Mouse (Mus musculus) left cerebral cortex, postnatal 10 days (tissue): ENCODE results near the gene Tmed9. TPM values are rescaled to one million over a fixed set of nuclear protein-coding genes. Genes with fewer than 3 reads are reported as not detected.

Source experiments
- DNase-seq, 2 experiments: peaks; one replicate each; pipeline ENCODE4 v3.0.0; 2021 to 2022; ENCODE audit warnings: low spot score in 2 of 2, mixed read lengths in 1 of 2; ENCODE audit errors: extremely low spot score in 1 of 2
- intact Hi-C: fragments of 180-260 bp; cut with DNase I; formaldehyde crosslinking; loops from one replicate; pipeline ENCODE4 v1.15.1; 2025
- total RNA-seq, 2 experiments: library from RNA; stranded (reverse); gene quantifications; 2 replicates each; pipeline ENCODE4 v1.2.3; 2021

Tmed9 gene
- 100 to 1,000 TPM; 118 to 120 TPM for total RNA-seq

- intact Hi-C loops: no loop called here
- no peak for DNase-seq
These were observed at the start of gene Tmed9 for GRCm38 (mm10) chr13:55573432-55573831. TSS of gene Tmed9 (plus strand) at chr13:55573732.

- intact Hi-C loops: no loop called here
- no peak for DNase-seq
These were observed 49.5 kb upstream of the Tmed9 start for GRCm38 (mm10) chr13:55523951-55524600.

GRCm38 (mm10) chr13:55525733-55526553 lies 47.6 kb upstream of the Tmed9 start:
- no peak for DNase-seq
- intact Hi-C loops: no loop called here

GRCm38 (mm10) chr13:55527212-55527611 lies 46.3 kb upstream of the Tmed9 start:
- DNase-seq: no peak
- intact Hi-C loops: no loop called here

GRCm38 (mm10) chr13:55527834-55528772 lies 45.4 kb upstream of the Tmed9 start:
- intact Hi-C loops: no loop called here
- DNase-seq: no peak

GRCm38 (mm10) chr13:55529198-55529915 lies 44.2 kb upstream of the Tmed9 start, which contains the start of gene Dok3:
TSS of gene Dok3 (minus strand) at chr13:55529296.
- intact Hi-C loops: no loop called here
- DNase-seq: no peak

- DNase-seq: no peak
- intact Hi-C loops: no loop called here
These were observed 38.3 kb upstream of the Tmed9 start for GRCm38 (mm10) chr13:55535191-55535590.

GRCm38 (mm10) chr13:55535796-55536193 lies 37.7 kb upstream of the Tmed9 start:
- intact Hi-C loops: no loop called here
- DNase-seq: no peak

- intact Hi-C loops: no loop called here
- peak; percentile 99 to 100 for DNase-seq
These were observed 37.0 kb upstream of the Tmed9 start, which contains the start of gene Ddx41 for GRCm38 (mm10) chr13:55536194-55537175. TSS of gene Ddx41 (minus strand) at chr13:55536658.

GRCm38 (mm10) chr13:55540933-55541332 lies 32.6 kb upstream of the Tmed9 start:
- intact Hi-C loops: no loop called here
- peak in 1 of 2 experiments; percentile 34 for DNase-seq

- intact Hi-C loops: no loop called here
- DNase-seq: no peak
These were observed 30.6 kb upstream of the Tmed9 start for GRCm38 (mm10) chr13:55542891-55543290.

GRCm38 (mm10) chr13:55543447-55543846 lies 30.1 kb upstream of the Tmed9 start:
- no peak for DNase-seq
- intact Hi-C loops: no loop called here

GRCm38 (mm10) chr13:55544792-55545191 lies 28.7 kb upstream of the Tmed9 start:
- intact Hi-C loops: no loop called here
- DNase-seq: no peak

GRCm38 (mm10) chr13:55547916-55548315 lies 25.6 kb upstream of the Tmed9 start:
- DNase-seq: no peak
- intact Hi-C loops: no loop called here

- intact Hi-C loops: no loop called here
- DNase-seq: no peak
These were observed 25.1 kb upstream of the Tmed9 start for GRCm38 (mm10) chr13:55548426-55548825.

- intact Hi-C loops: no loop called here
These were observed 24.5 kb upstream of the Tmed9 start for GRCm38 (mm10) chr13:55549061-55549460.

GRCm38 (mm10) chr13:55555921-55556320 lies 17.6 kb upstream of the Tmed9 start:
- intact Hi-C loops: no loop called here
- no peak for DNase-seq

More at GRCm38 (mm10) chr13:55549061-55549460, 24.5 kb upstream of the Tmed9 start:
- no peak for DNase-seq
